Mouse (Mus musculus) layer of hippocampus, adult 2 months (tissue): ENCODE results near the gene Ubqln4. TPM values are rescaled to one million over a fixed set of nuclear protein-coding genes. Genes with fewer than 3 reads are reported as not detected.
"Not testable (repeated sequence)": the region's sequence is repeated elsewhere in the genome, so short reads cannot be mapped to it uniquely, and the experiment has no call there.

ENCODE experiments used
- DNase-seq, 2 experiments: peaks; one replicate each; pipeline ENCODE4 v3.0.0; 2022; ENCODE audit warnings: low spot score in 2 of 2
- H3K27ac ChIP-seq: fragments of 200-600 bp; 2 replicates; pipeline ENCODE4 v1.8.1; 2022
- H3K4me3 ChIP-seq: fragments of 200-600 bp; 2 replicates; pipeline ENCODE4 v1.8.1; 2022; ENCODE audit warnings: mild to moderate bottlenecking
- CTCF ChIP-seq: fragments of 200-600 bp; conservative IDR thresholded peaks from 2 replicates; pipeline ENCODE4 v1.8.1; 2022; ENCODE audit warnings: antibody characterized with exemption, mild to moderate bottlenecking, moderate library complexity
- total RNA-seq, 2 experiments: library from RNA; stranded (reverse); gene quantifications; 2 replicates each; pipeline ENCODE4 v1.2.3; 2021

Gene Ubqln4
- total RNA-seq, 2 experiments from 2014 or later, result 110 to 116 TPM

DNA sequence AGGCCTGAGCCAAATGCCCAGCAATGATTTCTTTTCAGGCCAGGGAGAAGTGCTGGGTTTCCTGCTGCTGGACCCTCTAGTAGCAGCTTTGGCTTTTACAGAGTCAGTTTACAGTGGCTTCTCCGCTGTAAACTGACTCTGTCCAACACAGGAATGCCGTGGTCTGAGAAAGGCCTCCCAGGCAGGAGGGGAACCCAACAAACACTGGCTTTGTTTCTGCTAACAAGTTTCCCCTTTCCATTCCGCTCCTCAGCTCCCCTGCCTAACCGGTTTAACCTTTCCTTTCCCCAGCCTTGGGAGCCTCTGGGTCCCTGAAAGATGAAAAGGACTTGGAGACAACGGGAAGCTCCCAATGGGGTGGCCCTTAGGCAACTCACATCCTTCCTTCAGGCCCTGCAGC, 36.7 kb downstream of the Ubqln4 start:
- H3K27ac ChIP-seq, result no peak overlapping the region
- H3K4me3 ChIP-seq, result no peak overlapping the region
- no peak for DNase-seq
- TF ChIP-seq CTCF, result no peak

- H3K4me3 ChIP-seq, result no peak overlapping the region
- TF ChIP-seq CTCF, result no peak
- no peak for DNase-seq
- H3K27ac ChIP-seq, result no peak overlapping the region
Measured at GRCm38 (mm10) chr3:88591044-88591443, 37.5 kb downstream of the Ubqln4 start.

DNA sequence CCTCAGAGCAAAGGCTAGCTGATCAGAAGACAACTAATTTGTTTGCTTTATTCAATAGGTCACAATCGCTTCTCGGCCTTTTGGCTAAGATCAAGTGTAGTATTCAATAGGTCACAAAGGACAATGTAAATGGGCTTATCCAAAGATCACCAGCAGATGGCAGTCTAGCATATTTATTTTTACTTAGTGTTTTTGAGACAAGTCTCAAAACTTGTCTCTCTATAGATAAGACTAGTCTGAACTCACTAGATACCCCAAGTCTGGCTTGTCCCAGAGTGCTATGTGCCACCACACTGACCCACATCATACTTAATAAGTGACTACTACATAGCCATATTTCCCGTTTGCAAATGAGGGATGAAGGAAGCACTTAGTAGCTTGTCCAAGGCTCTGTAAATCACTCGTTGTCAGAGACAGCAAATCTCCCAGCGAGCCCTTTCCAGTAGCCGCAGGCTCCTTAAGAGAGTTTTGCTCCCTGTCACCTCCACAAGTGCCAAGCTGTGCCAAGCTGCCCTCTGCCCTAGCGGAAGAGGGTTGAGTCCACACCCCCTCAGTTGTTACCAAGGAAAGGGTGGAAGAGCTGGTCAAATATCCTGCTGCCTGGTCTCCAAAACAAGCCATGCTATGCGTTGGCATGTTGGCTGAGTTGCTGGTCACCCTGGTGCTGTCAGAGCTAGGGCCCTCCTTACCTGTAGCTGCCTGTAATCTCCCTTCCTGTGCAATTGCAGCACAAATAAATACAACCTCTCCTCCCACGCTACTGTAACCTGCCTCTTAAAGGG, 38.6 kb downstream of the Ubqln4 start:
- peak overlapping the region; percentile 56; the same call in 1 of the 2 replicates for H3K27ac ChIP-seq
- no peak overlapping the region for H3K4me3 ChIP-seq
- peak; percentile 16 to 52 for DNase-seq
- TF ChIP-seq CTCF, result peak; percentile 84

- no peak for TF ChIP-seq CTCF
Measured at GRCm38 (mm10) chr3:88592942-88593576, 39.5 kb downstream of the Ubqln4 start.

GRCm38 (mm10) chr3:88593893-88594580, 40.5 kb downstream of the Ubqln4 start:
- TF ChIP-seq CTCF, result no peak
- no peak for DNase-seq
- no peak overlapping the region for H3K4me3 ChIP-seq
- H3K27ac ChIP-seq, result no peak overlapping the region

More at GRCm38 (mm10) chr3:88592942-88593576, 39.5 kb downstream of the Ubqln4 start:
- no peak for DNase-seq
- no peak overlapping the region for H3K4me3 ChIP-seq
- H3K27ac ChIP-seq, result 0 out of 2 replicates have a peak overlapping the region, but pooled peaks have one; percentile 56

GRCm38 (mm10) chr3:88596547-88596946, 43.0 kb downstream of the Ubqln4 start:
- H3K27ac ChIP-seq, H3K4me3 ChIP-seq, DNase-seq: not testable (repeated sequence)

DNA sequence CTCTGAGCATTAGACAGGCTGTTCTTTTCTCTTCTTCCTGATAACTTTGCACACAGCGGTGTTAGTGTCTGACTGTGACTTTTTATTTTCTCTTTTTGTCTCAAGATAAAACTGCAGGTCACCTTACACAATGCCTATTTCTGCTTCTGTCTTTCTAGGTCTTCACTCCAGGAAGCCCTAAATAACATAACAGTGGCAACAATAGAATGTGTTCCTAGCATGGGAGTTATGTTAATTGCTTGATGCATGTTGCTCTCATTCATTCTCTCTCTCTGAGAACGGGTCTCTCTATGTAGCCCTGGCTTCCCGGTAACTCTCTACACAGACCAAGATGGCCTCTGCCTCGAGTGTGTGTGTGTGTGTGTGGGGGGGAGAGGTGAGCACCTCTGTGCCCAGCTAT, 48.9 kb downstream of the Ubqln4 start:
- Histone ChIP-seq H3K27ac (no peak overlapping the region), H3K4me3 (no peak overlapping the region)
- no peak for TF ChIP-seq CTCF
- no peak for DNase-seq

- no peak overlapping the region for H3K27ac ChIP-seq
- peak in 1 of 2 experiments; percentile 62 for DNase-seq
Measured at GRCm38 (mm10) chr3:88603714-88604161, 50.2 kb downstream of the Ubqln4 start.

GRCm38 (mm10) chr3:88604863-88605262, 51.3 kb downstream of the Ubqln4 start:
- TF ChIP-seq CTCF, result no peak
- DNase-seq, result no peak
- Histone ChIP-seq H3K27ac (no peak overlapping the region), H3K4me3 (no peak overlapping the region)

More at GRCm38 (mm10) chr3:88603714-88604161, 50.2 kb downstream of the Ubqln4 start:
- H3K4me3 ChIP-seq, result no peak overlapping the region
- peak; percentile 89 for TF ChIP-seq CTCF

- H3K4me3 ChIP-seq, DNase-seq, H3K27ac ChIP-seq: not testable (repeated sequence)
Measured at GRCm38 (mm10) chr3:88605666-88606065, 52.1 kb downstream of the Ubqln4 start, which contains the start of gene Arhgef2. Gene Arhgef2 (plus strand): TSS chr3:88605966.

GRCm38 (mm10) chr3:88607065-88607757, 53.7 kb downstream of the Ubqln4 start:
- DNase-seq, result peak; percentile 87 to 94
- TF ChIP-seq CTCF, result peak; percentile 99
- H3K27ac ChIP-seq, result peak overlapping the region; percentile 82

GRCm38 (mm10) chr3:88607758-88608138, 54.2 kb downstream of the Ubqln4 start:
- 0 out of 2 replicates have a peak, but pooled peaks have one; percentile 5 for TF ChIP-seq CTCF
- peak overlapping the region; percentile 46 for H3K4me3 ChIP-seq
- peak overlapping the region; percentile 82 for H3K27ac ChIP-seq
- DNase-seq, result no peak

More at GRCm38 (mm10) chr3:88607065-88607757, 53.7 kb downstream of the Ubqln4 start:
- H3K4me3 ChIP-seq, result peak overlapping the region; percentile 46
